Mouse (Mus musculus) heart, embryonic 15.5 days (tissue): ENCODE results near the gene Pnma5. TPM values are rescaled to one million over a fixed set of nuclear protein-coding genes. Genes with fewer than 3 reads are reported as not detected.
A peak's percentile ranks its signal among the peaks of the same experiment; 100 is the strongest.

ENCODE experiments used
- microRNA counts: library from miRNA; unstranded; fragments of <30 nt; microRNA quantifications from one replicate; lab custom pipeline; 2016
- microRNA-seq: library from miRNA; unstranded; fragments of <30 nt; microRNA quantifications from one replicate; pipeline ENCODE4, GENCODE M21; 2016
- polyA plus RNA-seq: library from polyadenylated mRNA; unstranded; fragments of >200 nt; fragmentation: Nextera tagmentation; extraction: Ambion mirVana; gene quantifications from 2 replicates; pipeline ENCODE4 v1.2.1, GENCODE M21; 2015

The Pnma5 gene
- polyA plus RNA-seq, 1 experiment from 2014 or later: 0.10 TPM

MicroRNAs within 50 kb of the gene (microRNA counts, 519-probe panel; counts per million panel counts)
- 1,534 counts per million, percentile 8 among the panel's probes with 10 or more counts for microRNA mmu-miR-2137 (lab: Ali Mortazavi, UCI)

Small RNA genes lying within 50 kb of the gene (microRNA-seq; reads per million reads assigned to microRNA genes)
- gene Mir2137: 0.63 reads per million

Other genes starting within 250 kb of the Pnma5 start
- gene Gabrq, start 211.9 kb downstream of the Pnma5 start, polyA plus RNA-seq: 0.15 and 0.20 TPM in 2 replicates
- gene Cetn2, start 118.7 kb downstream of the Pnma5 start, polyA plus RNA-seq: 50.6 and 60.7 TPM in 2 replicates
- 13.4 and 15.6 TPM in 2 replicates for gene Nsdhl, start 118.5 kb downstream of the Pnma5 start, polyA plus RNA-seq
- 3.5 and 4.5 TPM in 2 replicates for gene Zfp185, start 49.8 kb downstream of the Pnma5 start, polyA plus RNA-seq
- gene Pnma3, start 27.7 kb upstream of the Pnma5 start, polyA plus RNA-seq: 0.06 TPM in 1 of 2 replicates, not detected in the other
- 0.79 and 2.0 TPM in 2 replicates for gene Xlr4a, start 45.4 kb upstream of the Pnma5 start, polyA plus RNA-seq
- 1.8 and 1.9 TPM in 2 replicates for gene Xlr3a, start 60.0 kb upstream of the Pnma5 start, polyA plus RNA-seq
- gene Gm14685, start 79.9 kb upstream of the Pnma5 start, polyA plus RNA-seq: not detected in 2 replicates
- gene Xlr5b, start 111.7 kb upstream of the Pnma5 start, polyA plus RNA-seq: not detected in 2 replicates
- 0.08 TPM in 1 of 2 replicates, not detected in the other for gene DXBay18, start 112.3 kb upstream of the Pnma5 start, polyA plus RNA-seq
- not detected in 2 replicates for gene Spin2d, start 139.9 kb upstream of the Pnma5 start, polyA plus RNA-seq
- gene Xlr3b, start 155.1 kb upstream of the Pnma5 start, polyA plus RNA-seq: 6.0 and 6.8 TPM in 2 replicates
- 0.96 and 2.8 TPM in 2 replicates for gene Xlr4b, start 177.2 kb upstream of the Pnma5 start, polyA plus RNA-seq
- 9.2 and 11.6 TPM in 2 replicates for gene F8a, start 191.2 kb upstream of the Pnma5 start, polyA plus RNA-seq
- 0.14 and 0.79 TPM in 2 replicates for gene Xlr4c, start 206.0 kb upstream of the Pnma5 start, polyA plus RNA-seq
- not detected in 2 replicates for gene Xlr3c, start 228.3 kb upstream of the Pnma5 start, polyA plus RNA-seq